Mouse (Mus musculus) kidney, adult 2 months (tissue): ENCODE measurements around the gene Zdhhc25.

ENCODE experiments used
- CTCF ChIP-seq: fragments of 200-500 bp; conservative IDR thresholded peaks from 2 replicates; pipeline ENCODE4 v1.5.1; 2011; ENCODE audit warnings: low read depth, mild to moderate bottlenecking, control low read depth, low read length, moderate library complexity, mixed read lengths; ENCODE audit not compliant: insufficient read depth, insufficient read length
- POLR2A ChIP-seq: fragments of 200-500 bp; IDR thresholded peaks from one replicate; pipeline ENCODE4 v1.6.1; 2011; ENCODE audit warnings: low read depth, low read length, control low read depth

- no peak for TF ChIP-seq CTCF
- TF ChIP-seq POLR2A = no peak
Measured at GRCm38 (mm10) chr15:88565307-88565706, 34.8 kb upstream of the Zdhhc25 start.
